Mouse (Mus musculus) liver, postnatal 0 days (tissue): ENCODE measurements at regions not wholly inside any gene's neighbourhood (a gene's known extent, or its start where the extent isn't known, plus 50 kb on each side); places are given as distances from the start of the nearest gene placed in this dataset.

Experiments
- CTCF ChIP-seq: sonication (generic); IDR thresholded peaks from 2 replicates; pipeline ENCODE4 v1.5.1; 2016; ENCODE audit warnings: antibody characterized with exemption, low read depth
- EP300 ChIP-seq: IDR thresholded peaks from 2 replicates; pipeline ENCODE4 v1.6.1; 2016; ENCODE audit warnings: antibody characterized with exemption, low read depth, mild to moderate bottlenecking

- TF ChIP-seq CTCF (no peak), EP300 (no peak)
These were observed 3484.5 kb upstream of the Gm7489 start for GRCm38 (mm10) chr15:50400006-50400781.
